Mouse (Mus musculus): ENCODE results near the gene Slc29a4.

- TF ChIP-seq CTCF (IDR thresholded peaks at IDR 0.05) (no peak), EP300 (IDR thresholded peaks at IDR 0.05) (no peak)
Measured at GRCm38 (mm10) chr5:142761326-142761983, 69.1 kb downstream of the Slc29a4 start.
